Mouse (Mus musculus): Measurements from ENCODE around the gene Ccnl2.

Gene Ccnl2

GRCm38 (mm10) chr4:155811929-155812664, at the start of gene Ccnl2:
TSS of gene Ccnl2 (plus strand) at chr4:155812489.
- peak; percentile 97 for ATAC-seq (ENCODE audit: insufficient number of reproducible peaks, low FRiP score, low TSS enrichment)

- ATAC-seq (ENCODE audit: insufficient number of reproducible peaks, low FRiP score, low TSS enrichment) = no peak
Observed at GRCm38 (mm10) chr4:155769496-155769879, 42.8 kb upstream of the Ccnl2 start.

GRCm38 (mm10) chr4:155769880-155770512, 42.3 kb upstream of the Ccnl2 start:
- ATAC-seq (ENCODE audit: insufficient number of reproducible peaks, low FRiP score, low TSS enrichment) = peak; percentile 75

GRCm38 (mm10) chr4:155770626-155771025, 41.7 kb upstream of the Ccnl2 start:
- no peak; the same call in 1 of the 2 replicates for ATAC-seq (ENCODE audit: insufficient number of reproducible peaks, low FRiP score, low TSS enrichment)

DNA sequence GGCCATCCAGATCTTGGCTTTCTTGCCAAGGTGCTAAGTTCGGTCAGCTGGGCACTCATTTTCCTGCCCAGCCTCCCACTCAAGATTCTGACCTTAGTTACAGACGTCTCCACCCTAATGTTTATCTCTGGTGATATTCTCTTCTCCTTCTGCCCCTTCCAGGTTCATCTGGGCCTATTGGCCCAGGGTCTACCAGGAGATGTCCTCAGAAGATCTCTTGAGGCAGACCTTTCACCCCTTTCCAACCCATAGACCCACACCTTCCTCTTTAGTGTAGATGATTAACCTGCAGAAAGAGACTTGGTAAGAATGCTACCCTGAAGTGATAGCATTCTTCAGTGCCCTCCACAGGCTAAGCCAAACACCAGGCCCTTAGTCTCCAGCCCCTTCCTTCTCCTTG, 40.6 kb upstream of the Ccnl2 start:
- no peak for ATAC-seq (ENCODE audit: insufficient number of reproducible peaks, low FRiP score, low TSS enrichment)

DNA sequence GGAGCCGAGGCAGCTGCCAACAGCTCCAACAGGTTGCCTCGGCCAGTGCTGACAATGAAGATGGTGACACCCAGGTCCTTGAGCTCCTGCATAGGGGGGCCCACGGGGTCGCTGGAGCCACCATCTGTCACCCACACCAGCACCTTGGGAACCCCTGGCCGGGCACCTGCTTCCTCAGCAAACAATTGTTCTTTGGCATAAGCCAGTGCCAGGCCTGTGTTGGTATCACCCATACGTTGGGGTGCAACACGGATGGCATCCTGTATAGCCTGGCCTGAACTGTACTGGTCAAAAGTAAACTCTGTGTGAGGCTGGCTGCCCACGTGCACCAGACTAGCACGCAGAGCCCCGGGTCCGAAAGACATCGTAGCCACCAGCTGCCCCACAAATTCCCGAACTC, 39.5 kb upstream of the Ccnl2 start:
- ATAC-seq (ENCODE audit: insufficient number of reproducible peaks, low FRiP score, low TSS enrichment) = no peak

- ATAC-seq (ENCODE audit: insufficient number of reproducible peaks, low FRiP score, low TSS enrichment) = no peak
Observed at GRCm38 (mm10) chr4:155773335-155774078, 38.8 kb upstream of the Ccnl2 start.

DNA sequence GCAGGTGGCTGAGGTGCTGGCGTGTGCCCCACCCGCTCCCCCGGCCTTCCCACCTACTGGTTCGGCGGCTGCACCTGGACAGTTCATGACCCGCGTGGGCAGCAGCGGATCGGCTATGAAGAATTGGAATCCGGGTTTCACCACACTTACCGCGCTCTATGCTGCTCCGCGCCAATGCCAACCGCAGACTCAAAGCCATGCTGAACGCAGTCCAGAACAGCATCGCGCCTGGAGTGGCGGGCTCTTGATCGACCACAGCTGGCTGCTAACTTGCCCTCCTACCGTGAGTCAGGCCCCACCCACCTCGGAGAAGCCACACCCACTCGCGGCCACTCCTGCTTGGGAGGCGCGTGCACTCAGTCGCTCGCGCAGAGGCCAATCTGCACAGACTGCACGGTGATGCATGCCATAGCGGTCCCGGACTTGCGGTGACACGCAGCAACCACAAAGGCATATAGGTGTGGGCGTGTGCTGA, 38.0 kb upstream of the Ccnl2 start, which contains the start of gene Vwa1:
Gene Vwa1, minus strand, starts transcription at position 419 of the 475 bp plus-strand sequence.
- peak; percentile 54; the same call in 1 of the 2 replicates for ATAC-seq (ENCODE audit: insufficient number of reproducible peaks, low FRiP score, low TSS enrichment)

DNA sequence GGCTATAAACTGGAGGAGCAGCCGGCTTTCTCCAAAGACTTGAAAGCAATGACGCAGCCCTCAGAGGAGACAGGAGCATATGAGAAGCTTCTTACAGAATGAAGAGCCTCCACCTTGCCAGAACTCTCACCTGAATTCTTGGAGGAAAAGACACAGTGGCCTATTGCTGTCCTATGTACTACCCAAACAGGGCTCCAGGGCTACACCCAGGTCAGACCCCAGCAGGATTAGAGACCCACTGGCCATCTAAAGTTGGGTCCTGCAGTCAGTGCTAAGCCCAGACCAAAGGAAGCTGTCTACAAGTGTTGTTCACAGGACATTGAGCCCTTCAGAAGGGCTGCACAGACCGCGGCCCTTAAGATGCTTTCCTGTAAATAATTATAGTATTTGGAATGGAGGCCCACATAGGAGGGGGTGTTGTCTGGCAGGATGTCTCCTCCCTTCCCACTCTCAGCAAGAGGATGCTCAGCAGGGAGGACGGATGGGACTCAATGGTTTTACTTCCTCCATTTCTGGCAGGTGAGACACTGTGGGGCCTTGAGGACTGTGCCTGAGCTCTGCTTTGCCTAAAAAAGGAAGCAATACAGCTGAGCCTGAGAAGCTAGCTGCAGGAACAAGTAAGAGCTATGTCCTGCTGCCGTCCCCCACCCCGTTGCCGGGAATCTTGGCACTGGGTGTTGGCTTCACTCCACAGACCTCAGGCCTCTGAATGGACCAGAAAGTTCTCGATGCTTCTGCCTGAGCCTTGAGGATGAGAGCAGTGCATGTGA, 37.1 kb upstream of the Ccnl2 start:
- no peak for ATAC-seq (ENCODE audit: insufficient number of reproducible peaks, low FRiP score, low TSS enrichment)

DNA sequence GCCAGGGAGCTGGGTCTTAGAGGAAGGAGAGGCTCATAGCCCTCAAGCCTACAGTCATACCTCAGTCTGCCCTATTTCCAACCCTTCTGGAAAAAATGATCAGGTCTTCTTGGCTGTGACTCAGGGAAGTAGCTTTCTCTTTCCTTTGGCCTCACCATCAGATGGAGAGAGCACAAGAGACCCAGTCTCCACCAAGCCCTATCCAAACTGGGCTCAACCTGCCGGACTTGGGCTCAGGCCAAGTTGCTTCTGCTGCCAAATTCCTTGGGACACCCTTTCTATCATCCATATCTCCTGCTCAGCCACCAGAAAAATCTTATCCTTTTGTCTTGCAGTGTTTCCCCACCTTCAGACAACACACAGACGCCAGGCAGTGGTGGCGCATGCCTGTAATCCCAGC, 36.4 kb upstream of the Ccnl2 start:
- no peak for ATAC-seq (ENCODE audit: insufficient number of reproducible peaks, low FRiP score, low TSS enrichment)

- ATAC-seq (ENCODE audit: insufficient number of reproducible peaks, low FRiP score, low TSS enrichment) = no peak
Observed at GRCm38 (mm10) chr4:155776704-155777335, 35.5 kb upstream of the Ccnl2 start.

- ATAC-seq (ENCODE audit: insufficient number of reproducible peaks, low FRiP score, low TSS enrichment) = no peak
Observed at GRCm38 (mm10) chr4:155777816-155778215, 34.5 kb upstream of the Ccnl2 start.

DNA sequence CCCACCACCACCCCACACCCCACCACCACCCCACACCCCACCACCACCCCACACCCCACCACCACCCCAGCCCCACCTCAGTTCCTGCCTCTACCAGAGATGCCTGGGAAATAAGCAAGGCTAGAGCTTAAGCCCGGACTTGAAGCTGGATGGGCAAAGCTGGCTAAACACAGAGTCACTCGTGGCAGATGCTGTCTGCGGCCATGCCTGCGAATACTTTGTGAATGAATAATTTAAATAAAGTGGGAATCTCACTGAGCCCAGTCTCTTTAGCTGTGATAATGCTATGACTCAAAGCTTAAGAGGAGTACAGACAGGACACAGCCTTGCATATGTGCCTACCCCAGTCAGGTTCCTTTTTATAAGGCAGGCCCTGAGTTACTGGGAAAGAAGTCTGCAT, 32.8 kb upstream of the Ccnl2 start:
- ATAC-seq (ENCODE audit: insufficient number of reproducible peaks, low FRiP score, low TSS enrichment) = no peak

- no peak for ATAC-seq (ENCODE audit: insufficient number of reproducible peaks, low FRiP score, low TSS enrichment)
Observed at GRCm38 (mm10) chr4:155780895-155781294, 31.4 kb upstream of the Ccnl2 start.

GRCm38 (mm10) chr4:155783486-155784080, 28.7 kb upstream of the Ccnl2 start:
- ATAC-seq (ENCODE audit: insufficient number of reproducible peaks, low FRiP score, low TSS enrichment) = no peak; the same call in 1 of the 2 replicates

- ATAC-seq (ENCODE audit: insufficient number of reproducible peaks, low FRiP score, low TSS enrichment) = peak; percentile 84
Observed at GRCm38 (mm10) chr4:155784081-155784701, 28.1 kb upstream of the Ccnl2 start.

- no peak for ATAC-seq (ENCODE audit: insufficient number of reproducible peaks, low FRiP score, low TSS enrichment)
Observed at GRCm38 (mm10) chr4:155785246-155785645, 27.0 kb upstream of the Ccnl2 start.

DNA sequence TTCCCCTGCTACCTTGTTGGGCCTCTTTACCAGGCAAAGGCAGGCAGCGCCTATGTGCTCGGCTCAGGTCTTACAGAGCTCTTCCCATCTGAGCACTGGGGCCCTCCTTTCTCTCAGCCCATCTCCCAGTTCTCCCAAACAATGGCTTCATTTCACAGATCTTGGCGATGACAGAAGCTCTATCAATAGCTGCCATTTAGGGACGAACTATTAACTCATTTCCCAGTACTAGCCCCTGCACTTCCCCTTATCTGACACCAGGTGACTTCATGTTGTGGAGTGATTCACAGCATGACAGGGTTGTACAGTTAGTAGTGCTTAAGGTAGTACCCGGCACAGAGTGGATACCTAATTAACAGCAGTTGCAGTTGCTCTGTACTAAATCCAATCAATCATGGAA, 26.5 kb upstream of the Ccnl2 start, which contains the start of gene Tmem88b:
Gene Tmem88b, minus strand, starts transcription at position 56 of the 400 bp plus-strand sequence.
- ATAC-seq (ENCODE audit: insufficient number of reproducible peaks, low FRiP score, low TSS enrichment) = no peak

DNA sequence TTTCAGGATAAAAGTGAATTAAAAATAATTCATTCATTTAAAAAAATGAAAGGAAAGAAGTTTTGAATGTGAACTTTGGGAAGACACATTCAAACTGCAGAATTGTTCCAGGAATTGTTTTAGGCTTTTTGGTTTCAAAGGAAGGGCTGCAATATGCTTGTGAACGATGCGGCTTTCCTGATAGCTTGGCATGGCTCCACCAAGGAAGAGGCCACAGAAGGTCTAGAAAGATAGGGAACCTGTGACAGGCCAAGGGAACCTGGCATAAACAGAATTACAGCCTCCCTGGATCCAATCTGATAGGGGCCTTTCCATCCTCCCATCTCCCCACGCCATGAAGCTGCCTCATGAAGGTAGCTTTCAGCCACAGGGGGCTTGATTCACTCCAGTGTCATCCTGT, 24.0 kb upstream of the Ccnl2 start:
- no peak for ATAC-seq (ENCODE audit: insufficient number of reproducible peaks, low FRiP score, low TSS enrichment)
